Mouse (Mus musculus) embryonic facial prominence, embryonic 14.5 days (tissue): Measurements from ENCODE around the gene Atad3a. TPM values are rescaled to one million over a fixed set of nuclear protein-coding genes. Genes with fewer than 3 reads are reported as not detected.
A peak's percentile ranks its signal among the peaks of the same experiment; 100 is the strongest.
"Not testable (repeated sequence)": the region's sequence is repeated elsewhere in the genome, so short reads cannot be mapped to it uniquely, and the experiment has no call there.

Source experiments
- ATAC-seq: fragments of 200-750 bp; cut with Nextera tagmentation; 2 replicates; pipeline ENCODE4 v1.8.0; 2017; ENCODE audit warnings: low read depth, moderate number of reproducible peaks, moderate TSS enrichment
- DNase-seq: peaks from one replicate; pipeline ENCODE4 v3.0.0-alpha.2; 2015; ENCODE audit warnings: low spot score
- H3K27ac ChIP-seq: fragments of 300-500 bp; sonication (generic); replicated peaks from 2 replicates; pipeline ENCODE4 v1.5.1; 2014; ENCODE audit warnings: low read depth, mild to moderate bottlenecking, low read length, moderate library complexity
- H3K27me3 ChIP-seq: fragments of 300-500 bp; sonication (generic); replicated peaks from 2 replicates; pipeline ENCODE4 v1.6.1; 2014; ENCODE audit warnings: low read length; ENCODE audit not compliant: control insufficient read depth, insufficient read depth
- H3K36me3 ChIP-seq: fragments of 300-500 bp; sonication (generic); 2 replicates; pipeline ENCODE4 v1.6.1; 2014; ENCODE audit warnings: low read length, mixed read lengths; ENCODE audit not compliant: control insufficient read depth, insufficient read depth
- H3K4me1 ChIP-seq: fragments of 300-500 bp; sonication (generic); 2 replicates; pipeline ENCODE4 v1.6.1; 2014; ENCODE audit warnings: antibody characterized with exemption, low read length; ENCODE audit not compliant: control insufficient read depth, insufficient read depth
- H3K4me2 ChIP-seq: fragments of 300-500 bp; sonication (generic); 2 replicates; pipeline ENCODE4 v1.6.1; 2014; ENCODE audit warnings: low read depth, mild to moderate bottlenecking, low read length, moderate library complexity, mixed read lengths
- H3K4me3 ChIP-seq: fragments of 300-500 bp; sonication (generic); 2 replicates; pipeline ENCODE4 v1.5.1; 2014; ENCODE audit warnings: low read depth, mild to moderate bottlenecking, low read length
- H3K9ac ChIP-seq: fragments of 300-500 bp; sonication (generic); 2 replicates; pipeline ENCODE4 v1.6.1; 2014; ENCODE audit warnings: low read depth, mild to moderate bottlenecking, low read length, moderate library complexity, mixed read lengths
- H3K9me3 ChIP-seq: fragments of 300-500 bp; sonication (generic); 2 replicates; pipeline ENCODE4 v1.6.1; 2016; ENCODE audit warnings: low read length; ENCODE audit not compliant: control insufficient read depth
- WGBS: fragments of 180-500 bp; shearing (Covaris S2); extraction: QIAGEN DNeasy Blood & Tissue Kit; methylation state at CpG from one replicate; pipeline ENCODE4 v1.1.7; 2014; 5-methylcytosine and 5-hydroxymethylcytosine counted together
- polyA plus RNA-seq: library from polyadenylated mRNA; unstranded; fragments of >200 nt; fragmentation: Nextera tagmentation; extraction: Ambion mirVana; gene quantifications from 2 replicates; pipeline ENCODE4 v1.2.1, GENCODE M21; 2014

The Atad3a gene
- polyA plus RNA-seq, 1 experiment from 2014 or later = 77.9 TPM

- Histone ChIP-seq H3K4me2 (no peak within 1 kb of the TSS), H3K27me3 (no peaks in the 10 kb centered on the region), H3K36me3 (no peaks in the 10 kb centered on the region), H3K27ac (no peak within 1 kb of the TSS; the same call in 1 of the 2 replicates), H3K9me3 (no peaks in the 10 kb centered on the region), H3K9ac (no peak within 1 kb of the TSS), H3K4me3 (no peak within 1 kb of the TSS), H3K4me1 (no peaks in the 10 kb centered on the region)
- ATAC-seq (no peak), DNase-seq (no peak)
- WGBS = 88% methylated on average over 1 of the region's 3 CpGs
Observed at GRCm38 (mm10) chr4:155790021-155790489, 29.2 kb upstream of the Atad3a start, which contains the start of gene Ankrd65. Gene Ankrd65, plus strand, starts transcription at chr4:155790439.

DNA sequence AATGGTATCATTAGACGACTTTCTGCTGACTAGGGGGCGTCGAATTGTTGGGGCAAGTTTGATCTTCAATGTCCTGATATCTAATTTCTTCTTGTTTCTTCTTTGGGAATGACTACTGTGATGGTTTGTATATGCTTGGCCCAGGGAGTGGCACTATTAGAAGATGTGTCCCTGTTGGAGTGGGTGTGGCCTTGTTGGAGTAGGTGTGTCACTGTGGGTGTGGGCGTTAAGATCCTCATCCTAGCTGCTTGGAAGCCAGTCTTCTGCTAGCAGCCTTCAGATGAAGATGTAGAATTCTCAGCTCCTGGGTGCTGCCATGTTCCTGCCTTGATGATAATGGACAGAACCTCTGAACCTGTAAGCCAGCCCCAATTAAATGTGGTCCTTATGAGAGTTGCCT lies 27.9 kb upstream of the Atad3a start:
- not testable (repeated sequence) for ATAC-seq, H3K4me2 ChIP-seq, H3K27ac ChIP-seq, H3K36me3 ChIP-seq, H3K9me3 ChIP-seq, DNase-seq, H3K9ac ChIP-seq, H3K4me1 ChIP-seq, H3K4me3 ChIP-seq, H3K27me3 ChIP-seq
- WGBS = 79% methylated on average over 4 of the region's 4 CpGs

DNA sequence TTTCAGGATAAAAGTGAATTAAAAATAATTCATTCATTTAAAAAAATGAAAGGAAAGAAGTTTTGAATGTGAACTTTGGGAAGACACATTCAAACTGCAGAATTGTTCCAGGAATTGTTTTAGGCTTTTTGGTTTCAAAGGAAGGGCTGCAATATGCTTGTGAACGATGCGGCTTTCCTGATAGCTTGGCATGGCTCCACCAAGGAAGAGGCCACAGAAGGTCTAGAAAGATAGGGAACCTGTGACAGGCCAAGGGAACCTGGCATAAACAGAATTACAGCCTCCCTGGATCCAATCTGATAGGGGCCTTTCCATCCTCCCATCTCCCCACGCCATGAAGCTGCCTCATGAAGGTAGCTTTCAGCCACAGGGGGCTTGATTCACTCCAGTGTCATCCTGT lies 27.4 kb upstream of the Atad3a start:
- H3K4me2 ChIP-seq = no peak overlapping the region
- no peaks in the 10 kb centered on the region for H3K27me3 ChIP-seq
- no peak overlapping the region for H3K4me3 ChIP-seq

GRCm38 (mm10) chr4:155785819-155786218 lies 24.9 kb upstream of the Atad3a start, which contains the start of gene Tmem88b:
Gene Tmem88b, minus strand, starts transcription at chr4:155785874.
- Histone ChIP-seq H3K27ac (0 out of 2 replicates have a peak within 1 kb of the TSS, but pooled peaks have one; percentile 82), H3K4me3 (peak within 1 kb of the TSS; percentile 68), H3K9me3 (no peaks in the 10 kb centered on the region), H3K4me2 (peak within 1 kb of the TSS; percentile 81), H3K27me3 (no peaks in the 10 kb centered on the region), H3K4me1 (peaks cover 6% of the 10 kb centered on the region; the same call in 1 of the 2 replicates), H3K36me3 (no peaks in the 10 kb centered on the region), H3K9ac (peak within 1 kb of the TSS; percentile 90)
- no peak for ATAC-seq
- DNase-seq = no peak
- WGBS = 56% methylated on average over 5 of the region's 5 CpGs

More for the DNA sequence above, 27.4 kb upstream of the Atad3a start:
- Histone ChIP-seq H3K4me1 (peaks cover 5% of the 10 kb centered on the region; the same call in 1 of the 2 replicates), H3K36me3 (no peaks in the 10 kb centered on the region), H3K27ac (no peak overlapping the region), H3K9ac (no peak overlapping the region), H3K9me3 (no peaks in the 10 kb centered on the region)
- DNase-seq (no peak), ATAC-seq (no peak)
- 82% methylated on average over 3 of the region's 3 CpGs for WGBS

DNA sequence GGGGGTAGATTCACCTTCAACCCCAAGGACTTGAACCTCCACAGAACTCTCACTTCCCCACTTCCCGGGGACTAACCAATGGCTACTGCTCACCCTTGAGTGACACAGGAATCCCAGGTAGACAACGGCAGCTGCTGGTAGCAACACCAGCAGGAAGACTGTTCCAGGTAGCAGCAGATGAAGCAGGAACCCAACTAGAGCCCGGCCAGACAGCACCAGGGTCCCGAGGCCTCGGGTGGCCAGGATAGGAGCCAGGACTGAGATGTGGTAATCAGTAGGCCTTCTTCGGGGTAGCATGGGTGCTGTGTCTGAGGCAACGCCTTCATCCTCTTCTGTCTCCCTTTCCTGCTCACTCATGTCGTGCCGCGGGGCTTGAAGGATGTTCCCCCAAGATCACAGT lies 24.4 kb upstream of the Atad3a start:
- no peak for ATAC-seq
- 75% methylated on average over 7 of the region's 10 CpGs for WGBS

GRCm38 (mm10) chr4:155784081-155784701 lies 23.3 kb upstream of the Atad3a start:
- DNase-seq (peak; percentile 92), ATAC-seq (peak; percentile 81)
- no peaks in the 10 kb centered on the region for H3K27me3 ChIP-seq
- peak overlapping the region; percentile 81 for H3K4me2 ChIP-seq
- peaks cover 6% of the 10 kb centered on the region; the same call in 1 of the 2 replicates for H3K4me1 ChIP-seq
- H3K9ac ChIP-seq = peak overlapping the region; percentile 90
- peak overlapping the region; percentile 82 for H3K27ac ChIP-seq
- no peaks in the 10 kb centered on the region for H3K9me3 ChIP-seq
- peak overlapping the region; percentile 68 for H3K4me3 ChIP-seq
- WGBS = 0% methylated on average over 51 of the region's 52 CpGs
- no peaks in the 10 kb centered on the region for H3K36me3 ChIP-seq

More for the DNA sequence above, 24.4 kb upstream of the Atad3a start:
- Histone ChIP-seq H3K9ac (no peak overlapping the region), H3K27ac (no peak overlapping the region), H3K4me3 (no peak overlapping the region), H3K4me2 (no peak overlapping the region), H3K27me3 (no peaks in the 10 kb centered on the region), H3K36me3 (no peaks in the 10 kb centered on the region), H3K4me1 (peaks cover 6% of the 10 kb centered on the region; the same call in 1 of the 2 replicates), H3K9me3 (no peaks in the 10 kb centered on the region)
- no peak for DNase-seq

- Histone ChIP-seq H3K27ac (peak overlapping the region; percentile 82; the same call in 1 of the 2 replicates), H3K4me3 (peak overlapping the region; percentile 68), H3K36me3 (no peaks in the 10 kb centered on the region), H3K4me2 (peak overlapping the region; percentile 81), H3K27me3 (no peaks in the 10 kb centered on the region), H3K9ac (peak overlapping the region; percentile 90), H3K9me3 (no peaks in the 10 kb centered on the region), H3K4me1 (peaks cover 6% of the 10 kb centered on the region; the same call in 1 of the 2 replicates)
- DNase-seq = no peak
- no peak for ATAC-seq
- 40% methylated on average over 16 of the region's 16 CpGs for WGBS
Observed at GRCm38 (mm10) chr4:155783486-155784080, 22.7 kb upstream of the Atad3a start.

- Histone ChIP-seq H3K4me1 (peaks cover 6% of the 10 kb centered on the region; the same call in 1 of the 2 replicates), H3K36me3 (no peaks in the 10 kb centered on the region), H3K9ac (no peak overlapping the region), H3K4me2 (no peak overlapping the region), H3K27me3 (no peaks in the 10 kb centered on the region), H3K4me3 (no peak overlapping the region), H3K27ac (peak overlapping the region; percentile 58; the same call in 1 of the 2 replicates), H3K9me3 (no peaks in the 10 kb centered on the region)
- 23% methylated on average over 6 of the region's 6 CpGs for WGBS
- DNase-seq (peak; percentile 86), ATAC-seq (peak; percentile 81)
Observed at GRCm38 (mm10) chr4:155780895-155781294, 20.0 kb upstream of the Atad3a start.
